Mouse (Mus musculus) lung, postnatal 0 days (tissue): ENCODE data around the gene Rnf217.

ENCODE experiments used
- CTCF ChIP-seq: IDR thresholded peaks from 2 replicates; pipeline ENCODE4 v1.5.1; 2016; ENCODE audit warnings: antibody characterized with exemption, mild to moderate bottlenecking
- EP300 ChIP-seq: IDR thresholded peaks from 2 replicates; pipeline ENCODE4 v1.6.1; 2016; ENCODE audit warnings: antibody characterized with exemption, mild to moderate bottlenecking, control low read depth

DNA sequence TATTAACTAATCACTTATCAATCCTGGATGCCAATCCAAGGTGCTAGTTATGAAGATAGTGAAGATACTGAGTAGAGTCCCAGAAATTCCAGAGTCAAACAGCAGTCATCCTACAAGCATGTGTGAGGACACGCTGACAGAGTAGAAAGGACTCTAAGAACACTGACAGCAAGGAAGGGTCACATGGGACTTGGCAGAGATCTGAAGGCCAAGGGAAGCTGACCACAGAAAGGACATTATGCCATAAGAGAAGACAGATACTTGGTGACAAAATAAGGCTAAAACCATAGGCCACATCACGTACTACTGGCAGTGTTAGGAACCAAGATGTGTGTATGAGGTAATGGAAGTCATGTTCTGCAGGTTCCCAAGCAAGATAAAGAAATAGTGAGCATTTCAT, 11.1 kb downstream of the Rnf217 start:
- TF ChIP-seq EP300 = no peak
- TF ChIP-seq CTCF = no peak
